Mouse (Mus musculus): ENCODE data around the gene Mtcl1.

DNA sequence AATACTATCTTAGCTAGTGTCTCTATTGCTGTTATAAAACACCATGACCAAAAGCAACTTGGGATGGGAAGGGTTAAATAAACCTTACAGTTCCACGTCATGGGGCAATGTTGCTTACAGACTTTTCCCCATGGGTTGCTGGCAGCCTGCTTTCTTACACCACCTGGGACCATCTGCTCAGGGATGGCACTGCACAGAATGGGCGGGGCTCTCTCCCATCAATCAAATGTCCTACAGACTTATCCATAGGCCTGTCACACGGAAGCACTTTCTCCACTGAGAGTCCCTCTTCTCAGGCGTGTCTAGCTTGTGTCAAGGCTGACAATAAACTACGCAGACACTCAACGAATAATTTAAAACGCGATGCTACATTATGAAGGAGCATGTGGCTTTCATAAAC, 12.7 kb downstream of the Mtcl1 start:
- TF ChIP-seq CTCF (IDR thresholded peaks at IDR 0.05) (no peak), POLR2A (IDR thresholded peaks at IDR 0.05; ENCODE audit: insufficient read depth, low read depth, low read length) (no peak)

Measured in heart, adult 2 months (tissue).